Mouse (Mus musculus): Measurements from ENCODE around the gene Lztr1.

The Lztr1 gene

DNA sequence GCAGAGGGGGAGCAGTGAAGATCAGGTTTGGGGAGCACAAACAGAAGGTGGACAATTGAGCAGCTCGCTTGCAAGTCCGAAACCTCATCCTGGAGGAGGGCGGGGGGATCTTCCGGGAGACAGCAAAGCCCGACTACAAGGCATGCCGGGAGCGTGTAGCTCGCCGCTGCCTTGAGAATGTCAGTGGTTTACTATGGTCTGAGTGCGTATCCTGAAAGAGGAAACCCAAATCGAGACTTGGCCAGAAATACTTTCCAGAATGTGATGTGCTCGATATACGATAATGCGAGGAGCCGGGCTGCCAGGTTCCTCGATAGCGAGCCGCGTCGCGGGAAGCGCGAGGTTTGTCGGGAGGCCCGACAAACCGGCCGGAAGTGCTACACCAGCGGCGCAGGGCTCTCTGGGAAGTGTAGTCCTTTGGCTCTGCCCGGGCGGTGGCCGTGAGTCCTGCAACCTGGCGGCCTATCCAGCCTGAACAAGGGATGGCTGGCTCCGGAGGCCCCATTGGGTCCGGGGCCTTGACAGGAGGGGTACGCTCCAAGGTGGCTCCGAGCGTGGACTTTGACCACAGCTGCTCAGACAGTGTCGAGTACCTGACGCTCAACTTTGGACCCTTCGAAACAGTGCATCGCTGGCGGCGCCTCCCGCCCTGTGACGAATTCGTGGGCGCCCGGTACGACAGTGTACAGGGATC is at the start of gene Lztr1:
TSS of gene Lztr1 (plus strand) at position 143 of the 694 bp plus-strand sequence.
- Histone ChIP-seq H3K27me3 (ENCODE audit: insufficient read depth, low read length) (peaks cover 7% of the 10 kb centered on the region; the same call in 1 of the 2 replicates), H3K9me3 (ENCODE audit: low read length) (no peaks in the 10 kb centered on the region), H3K36me3 (ENCODE audit: insufficient read depth, low read length) (peaks cover 32% of the 10 kb centered on the region), H3K4me1 (replicated peaks; ENCODE audit: low read depth, low read length) (peaks cover 36% of the 10 kb centered on the region), H3K4me3 (replicated peaks; ENCODE audit: low read length) (peak within 1 kb of the TSS; percentile 90)
- no peak for TF ChIP-seq POU5F1 (IDR thresholded peaks at IDR 0.05; ENCODE audit: borderline replicate concordance, low read length)
- TF ChIP-seq CTCF (conservative IDR thresholded peaks at IDR 0.05; ENCODE audit: low read length): no peak
- no peak for TF ChIP-seq NANOG (IDR thresholded peaks at IDR 0.05; ENCODE audit: borderline replicate concordance, low read length)

DNA sequence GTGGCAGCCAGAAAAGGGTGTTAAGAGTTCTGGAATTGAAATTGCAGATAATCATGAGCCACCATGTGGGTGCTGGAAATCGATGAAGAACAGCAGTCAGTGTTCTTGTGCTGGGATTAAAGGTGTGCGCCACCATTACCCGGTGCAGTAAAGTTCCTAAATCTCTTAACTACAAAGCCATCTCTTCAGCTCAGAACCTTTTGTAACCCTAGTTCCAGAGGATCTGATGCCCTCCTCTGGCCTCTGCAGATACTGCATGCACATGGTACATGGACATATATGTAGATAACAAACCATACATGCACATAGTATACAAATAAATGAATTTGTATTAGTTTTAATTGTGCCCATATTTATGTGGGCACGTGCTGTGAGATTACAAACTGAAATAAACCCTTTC is 48.2 kb upstream of the Lztr1 start:
- Histone ChIP-seq H3K4me3 (replicated peaks; ENCODE audit: low read length) (no peak overlapping the region), H3K27me3 (ENCODE audit: insufficient read depth, low read length) (no peaks in the 10 kb centered on the region), H3K4me1 (replicated peaks; ENCODE audit: low read depth, low read length) (peaks cover 74% of the 10 kb centered on the region), H3K9me3 (ENCODE audit: low read length) (no peaks in the 10 kb centered on the region), H3K36me3 (ENCODE audit: insufficient read depth, low read length) (peaks cover 87% of the 10 kb centered on the region)
- TF ChIP-seq NANOG (IDR thresholded peaks at IDR 0.05; ENCODE audit: borderline replicate concordance, low read length) (no peak), CTCF (conservative IDR thresholded peaks at IDR 0.05; ENCODE audit: low read length) (peak; percentile 56), POU5F1 (IDR thresholded peaks at IDR 0.05; ENCODE audit: borderline replicate concordance, low read length) (no peak)

DNA sequence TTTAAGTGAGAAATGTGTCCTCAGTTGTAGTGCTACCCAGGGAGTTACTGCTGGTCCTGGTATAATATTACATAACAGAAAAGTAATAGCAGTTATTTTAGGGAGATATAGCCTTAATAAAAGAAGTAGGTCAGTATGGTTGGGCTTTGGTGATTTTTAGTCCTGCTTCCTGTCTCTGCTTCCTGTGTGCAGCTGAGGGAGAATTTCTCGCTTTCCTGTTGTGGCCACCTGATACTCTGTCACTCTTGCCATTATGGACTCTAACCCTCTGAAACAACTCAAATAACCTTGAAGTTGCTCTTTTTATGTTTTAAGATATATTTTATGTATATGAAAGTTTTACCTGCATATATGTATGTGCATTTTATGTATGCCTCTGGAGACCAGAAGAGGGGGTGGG is 46.9 kb upstream of the Lztr1 start:
- no peaks in the 10 kb centered on the region for H3K27me3 ChIP-seq (ENCODE audit: insufficient read depth, low read length)
- no peak for TF ChIP-seq NANOG (IDR thresholded peaks at IDR 0.05; ENCODE audit: borderline replicate concordance, low read length)
- no peak for TF ChIP-seq CTCF (conservative IDR thresholded peaks at IDR 0.05; ENCODE audit: low read length)
- TF ChIP-seq POU5F1 (IDR thresholded peaks at IDR 0.05; ENCODE audit: borderline replicate concordance, low read length): no peak
- H3K4me3 ChIP-seq (replicated peaks; ENCODE audit: low read length): no peak overlapping the region
- H3K9me3 ChIP-seq (ENCODE audit: low read length): no peaks in the 10 kb centered on the region
- H3K4me1 ChIP-seq (replicated peaks; ENCODE audit: low read depth, low read length): peaks cover 65% of the 10 kb centered on the region
- peaks cover 76% of the 10 kb centered on the region for H3K36me3 ChIP-seq (ENCODE audit: insufficient read depth, low read length)

DNA sequence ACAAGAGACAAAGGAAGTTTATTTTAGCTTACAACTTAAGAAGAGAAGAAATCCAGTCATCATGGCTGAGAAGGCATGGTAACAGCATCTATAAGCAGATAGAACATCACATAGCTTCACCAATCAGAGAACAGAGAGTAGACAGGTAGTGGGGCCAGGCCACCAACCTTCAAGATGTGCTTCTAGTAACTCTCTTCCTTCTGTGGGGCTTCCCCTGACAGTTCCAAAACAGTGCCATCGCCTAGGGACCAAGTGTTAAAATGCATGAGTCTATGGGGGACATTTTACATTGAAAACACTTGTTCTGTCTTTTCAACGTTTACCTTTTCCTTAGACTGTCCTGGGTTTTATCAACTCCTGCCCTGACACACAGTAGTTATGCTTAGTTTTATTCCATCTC is 45.3 kb upstream of the Lztr1 start:
- TF ChIP-seq NANOG (IDR thresholded peaks at IDR 0.05; ENCODE audit: borderline replicate concordance, low read length) (no peak), POU5F1 (IDR thresholded peaks at IDR 0.05; ENCODE audit: borderline replicate concordance, low read length) (no peak), CTCF (conservative IDR thresholded peaks at IDR 0.05; ENCODE audit: low read length) (no peak)

DNA sequence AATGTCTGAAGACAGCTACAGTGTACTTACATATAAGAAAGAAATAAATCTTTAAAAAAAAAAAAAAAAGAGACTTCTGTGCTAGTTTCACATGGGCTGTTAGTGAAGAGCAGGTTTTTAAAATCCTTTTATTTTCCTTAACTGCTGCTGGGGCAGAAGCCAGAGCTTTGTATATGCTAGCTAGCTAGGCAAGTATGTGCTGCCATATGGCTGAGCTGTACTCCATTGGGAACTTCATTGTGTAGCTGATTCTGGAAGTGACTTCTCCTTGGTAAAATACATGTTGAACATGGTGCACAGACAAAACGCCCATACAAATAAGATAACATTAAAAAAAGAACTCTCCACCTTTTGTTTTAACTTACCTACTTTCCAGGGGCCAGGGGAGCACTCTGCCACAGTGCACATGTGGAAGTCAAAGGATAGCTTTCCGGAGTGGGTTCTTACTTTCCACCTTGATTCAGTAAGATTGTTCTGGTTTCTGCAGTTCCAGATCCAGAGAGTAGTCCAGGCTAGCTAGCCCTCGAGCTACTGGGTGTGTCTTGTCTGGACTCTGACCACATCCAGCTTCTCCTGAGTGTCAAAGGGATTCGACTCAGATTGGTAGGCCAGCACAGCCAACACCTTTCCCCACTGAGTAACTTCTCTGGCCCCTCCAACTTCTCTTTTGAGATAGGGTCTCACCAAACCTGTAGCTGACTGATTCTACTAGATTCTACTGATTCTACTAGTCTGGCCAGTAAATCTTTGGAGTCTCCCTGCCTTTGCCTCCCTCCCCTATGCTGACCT is 41.4 kb upstream of the Lztr1 start:
- Histone ChIP-seq H3K9me3 (ENCODE audit: low read length) (no peaks in the 10 kb centered on the region), H3K27me3 (ENCODE audit: insufficient read depth, low read length) (no peaks in the 10 kb centered on the region), H3K36me3 (ENCODE audit: insufficient read depth, low read length) (peaks cover 75% of the 10 kb centered on the region), H3K4me1 (replicated peaks; ENCODE audit: low read depth, low read length) (peaks cover 29% of the 10 kb centered on the region), H3K4me3 (replicated peaks; ENCODE audit: low read length) (no peak overlapping the region)
- TF ChIP-seq CTCF (conservative IDR thresholded peaks at IDR 0.05; ENCODE audit: low read length) (0 out of 2 replicates have a peak, but pooled peaks have one; percentile 2), POU5F1 (IDR thresholded peaks at IDR 0.05; ENCODE audit: borderline replicate concordance, low read length) (no peak)

More for the DNA sequence above, 45.3 kb upstream of the Lztr1 start:
- H3K4me1 ChIP-seq (replicated peaks; ENCODE audit: low read depth, low read length): peaks cover 58% of the 10 kb centered on the region
- H3K9me3 ChIP-seq (ENCODE audit: low read length): no peaks in the 10 kb centered on the region
- no peak overlapping the region for H3K4me3 ChIP-seq (replicated peaks; ENCODE audit: low read length)
- H3K27me3 ChIP-seq (ENCODE audit: insufficient read depth, low read length): no peaks in the 10 kb centered on the region
- peaks cover 72% of the 10 kb centered on the region for H3K36me3 ChIP-seq (ENCODE audit: insufficient read depth, low read length)

DNA sequence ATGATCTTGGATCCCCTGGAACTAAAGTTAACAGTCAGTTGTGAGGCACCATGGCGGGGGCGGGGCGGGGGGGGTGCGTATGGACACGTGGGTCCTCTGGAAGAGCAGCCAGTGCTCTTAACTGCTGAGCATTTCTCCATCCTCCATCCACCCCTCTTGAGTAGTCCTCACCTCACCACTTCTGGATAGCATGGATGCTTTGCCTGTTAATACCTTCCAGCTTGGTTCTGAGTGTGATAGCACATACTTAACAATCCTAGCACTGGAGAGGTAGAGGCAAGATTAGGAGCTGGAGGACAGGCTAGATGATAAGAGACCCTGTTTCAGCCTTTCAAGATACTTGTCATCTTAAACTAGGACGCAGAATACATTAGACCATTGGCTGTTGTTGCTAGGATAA is 36.0 kb upstream of the Lztr1 start:
- H3K4me1 ChIP-seq (replicated peaks; ENCODE audit: low read depth, low read length): peaks cover 41% of the 10 kb centered on the region
- no peaks in the 10 kb centered on the region for H3K9me3 ChIP-seq (ENCODE audit: low read length)
- TF ChIP-seq POU5F1 (IDR thresholded peaks at IDR 0.05; ENCODE audit: borderline replicate concordance, low read length): no peak
- no peak for TF ChIP-seq CTCF (conservative IDR thresholded peaks at IDR 0.05; ENCODE audit: low read length)
- no peak for TF ChIP-seq NANOG (IDR thresholded peaks at IDR 0.05; ENCODE audit: borderline replicate concordance, low read length)
- peaks cover 83% of the 10 kb centered on the region for H3K36me3 ChIP-seq (ENCODE audit: insufficient read depth, low read length)
- no peaks in the 10 kb centered on the region for H3K27me3 ChIP-seq (ENCODE audit: insufficient read depth, low read length)
- no peak overlapping the region for H3K4me3 ChIP-seq (replicated peaks; ENCODE audit: low read length)

DNA sequence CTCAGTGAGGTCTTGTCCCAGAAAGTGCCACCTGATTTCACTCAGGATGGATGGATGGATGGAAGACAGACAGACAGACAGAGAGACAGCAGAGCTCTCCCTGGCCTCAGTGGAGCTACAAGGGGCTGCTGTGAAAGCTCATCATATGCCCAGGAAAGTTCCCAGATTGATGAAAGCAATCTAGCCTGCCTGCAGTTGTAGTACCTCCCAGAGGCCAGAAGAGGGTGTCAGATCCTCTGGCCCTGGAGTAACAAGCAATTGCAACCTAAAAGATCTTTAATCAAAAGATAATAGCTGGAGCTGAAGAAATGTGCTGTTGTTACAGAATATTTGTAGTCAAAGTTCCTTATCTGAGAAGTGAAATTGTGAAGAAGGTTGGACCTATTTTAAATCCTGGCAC is 34.4 kb upstream of the Lztr1 start:
- TF ChIP-seq CTCF (conservative IDR thresholded peaks at IDR 0.05; ENCODE audit: low read length) (peak; percentile 99), NANOG (IDR thresholded peaks at IDR 0.05; ENCODE audit: borderline replicate concordance, low read length) (no peak)
- H3K9me3 ChIP-seq (ENCODE audit: low read length): no peaks in the 10 kb centered on the region
- no peak overlapping the region for H3K4me3 ChIP-seq (replicated peaks; ENCODE audit: low read length)
- H3K4me1 ChIP-seq (replicated peaks; ENCODE audit: low read depth, low read length): peaks cover 55% of the 10 kb centered on the region
- H3K27me3 ChIP-seq (ENCODE audit: insufficient read depth, low read length): no peaks in the 10 kb centered on the region
- peaks cover 70% of the 10 kb centered on the region for H3K36me3 ChIP-seq (ENCODE audit: insufficient read depth, low read length)

DNA sequence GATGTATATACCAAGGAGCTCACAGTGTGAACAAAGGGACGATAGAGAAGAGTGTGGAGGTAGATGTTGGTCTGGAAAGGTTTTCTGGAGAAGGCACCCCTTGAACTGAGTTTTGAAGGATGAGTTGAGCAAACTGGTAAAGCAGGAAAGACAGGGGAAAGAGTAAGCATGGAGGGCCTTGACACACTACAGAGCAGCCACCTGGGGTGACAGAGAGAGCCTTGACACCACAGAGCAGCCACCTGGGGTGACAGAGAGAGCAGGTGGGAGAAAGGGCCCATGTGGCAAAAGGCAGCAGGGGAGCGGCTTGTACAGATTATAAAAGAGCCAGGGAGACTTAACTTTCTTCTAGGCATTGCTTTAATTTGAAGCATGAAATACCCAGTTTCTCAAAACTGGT is 33.7 kb upstream of the Lztr1 start:
- H3K27me3 ChIP-seq (ENCODE audit: insufficient read depth, low read length): no peaks in the 10 kb centered on the region
- H3K4me1 ChIP-seq (replicated peaks; ENCODE audit: low read depth, low read length): peaks cover 59% of the 10 kb centered on the region
- no peak overlapping the region for H3K4me3 ChIP-seq (replicated peaks; ENCODE audit: low read length)
- peaks cover 70% of the 10 kb centered on the region for H3K36me3 ChIP-seq (ENCODE audit: insufficient read depth, low read length)
- TF ChIP-seq NANOG (IDR thresholded peaks at IDR 0.05; ENCODE audit: borderline replicate concordance, low read length) (no peak), CTCF (conservative IDR thresholded peaks at IDR 0.05; ENCODE audit: low read length) (no peak), POU5F1 (IDR thresholded peaks at IDR 0.05; ENCODE audit: borderline replicate concordance, low read length) (no peak)
- no peaks in the 10 kb centered on the region for H3K9me3 ChIP-seq (ENCODE audit: low read length)
